Comparison of ENCODE assay signal across 14 mouse cellular contexts in the genomic region with DNA sequence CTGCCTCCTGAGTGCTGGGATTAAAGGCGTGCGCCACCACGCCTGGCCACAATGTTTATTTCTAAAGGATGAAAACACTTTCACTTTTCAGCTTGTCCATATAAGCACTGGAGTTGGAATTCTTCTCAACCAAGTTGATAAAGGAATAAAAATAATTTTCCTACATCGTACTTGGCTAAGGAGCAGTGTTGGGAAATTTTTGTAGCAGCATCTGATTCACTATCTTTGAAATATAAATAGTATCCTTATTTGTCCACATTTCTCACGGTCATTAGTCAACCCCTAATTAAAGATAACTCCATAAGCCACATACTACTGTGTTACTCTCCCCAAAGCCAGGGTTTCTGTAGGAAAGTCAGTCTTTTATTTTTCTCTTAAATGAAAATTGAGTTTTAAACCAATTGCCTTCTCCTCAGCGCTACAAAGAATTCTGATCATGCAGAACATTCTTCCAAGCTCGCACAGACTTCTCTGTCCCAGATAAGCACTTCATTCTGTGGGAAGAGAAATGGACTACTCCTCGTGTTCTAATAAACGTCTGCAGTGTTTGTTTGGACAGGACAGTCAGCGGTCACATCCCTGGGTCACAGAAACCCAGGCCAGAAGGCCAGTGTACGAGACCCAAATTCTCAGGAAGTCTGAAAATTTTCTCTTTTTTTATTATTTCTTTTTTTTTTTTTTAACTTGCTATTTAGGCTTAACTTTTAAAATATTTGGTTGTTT. TPM values are rescaled to one million over a fixed set of nuclear protein-coding genes. Genes with fewer than 3 reads are reported as not detected.
DNase-seq lines count a peak whose midpoint lies in the region; ATAC-seq lines count a peak whose summit lies in the region.
"Had no signal": no experiment of that assay in that cellular context is flagged by ENCODE, and none has a peak within 500 bp of the region (broad histone marks: within the 10 kb centered on the region; RNA-seq: fewer than 3 reads in every experiment).

No protein-coding gene starts in this region.

- H3K27ac ChIP-seq in heart, embryonic 11.5 days (ENCODE audit: low read depth, low read length) = peak overlapping the region; percentile 57
- peak overlapping the region; percentile 16; the same call in 1 of the 2 replicates for H3K27ac ChIP-seq in liver, embryonic 12.5 days
- no peak overlapping the region for H3K27ac ChIP-seq in liver, embryonic 11.5 days (ENCODE audit: low read depth, low read length)
- peak overlapping the region; percentile 88 for H3K27ac ChIP-seq in heart, embryonic 16.5 days (ENCODE audit: low read length)
- H3K27ac ChIP-seq in stomach, embryonic 15.5 days = peak overlapping the region; percentile 26; the same call in 1 of the 2 replicates
- H3K27ac ChIP-seq: embryonic facial prominence, embryonic 13.5 days; hindbrain, embryonic 15.5 days; limb, embryonic 13.5 days; midbrain, embryonic 15.5 days had no signal

- no peak for DNase-seq in heart, adult 8-10 months (ENCODE audit: low spot score)
- no peak for DNase-seq in liver, embryonic 11.5 days (ENCODE audit: low spot score)
- DNase-seq in right cerebral cortex, postnatal 25 days = no peak
- DNase-seq: cerebellum, adult 11 months; thymus, adult 18-20 months had no signal

- no peaks in the 10 kb centered on the region for H3K27me3 ChIP-seq in heart, embryonic 11.5 days (ENCODE audit: control insufficient read depth, insufficient read depth, low read length)
- no peaks in the 10 kb centered on the region for H3K27me3 ChIP-seq in liver, embryonic 12.5 days (replicated peaks)
- H3K27me3 ChIP-seq in liver, embryonic 11.5 days (replicated peaks; ENCODE audit: control insufficient read depth, insufficient read depth, low read length) = no peaks in the 10 kb centered on the region
- no peaks in the 10 kb centered on the region for H3K27me3 ChIP-seq in heart, embryonic 16.5 days (ENCODE audit: control insufficient read depth, insufficient read depth, low read length)
- no peaks in the 10 kb centered on the region for H3K27me3 ChIP-seq in stomach, embryonic 15.5 days (replicated peaks)
- H3K27me3 ChIP-seq: embryonic facial prominence, embryonic 13.5 days; hindbrain, embryonic 15.5 days; limb, embryonic 13.5 days; midbrain, embryonic 15.5 days had no signal

- H3K36me3 ChIP-seq in heart, embryonic 11.5 days (ENCODE audit: control insufficient read depth, insufficient read depth, low read length) = no peaks in the 10 kb centered on the region
- peaks cover 3% of the 10 kb centered on the region; the same call in 1 of the 2 replicates for H3K36me3 ChIP-seq in liver, embryonic 12.5 days
- H3K36me3 ChIP-seq in liver, embryonic 11.5 days (ENCODE audit: control insufficient read depth, insufficient read depth, low read length) = no peaks in the 10 kb centered on the region
- 0 out of 2 replicates have a peak, but pooled peaks cover 3% of the 10 kb centered on the region for H3K36me3 ChIP-seq in heart, embryonic 16.5 days (ENCODE audit: control insufficient read depth, insufficient read depth)
- no peaks in the 10 kb centered on the region for H3K36me3 ChIP-seq in stomach, embryonic 15.5 days
- H3K36me3 ChIP-seq: embryonic facial prominence, embryonic 13.5 days; hindbrain, embryonic 15.5 days; limb, embryonic 13.5 days; midbrain, embryonic 15.5 days had no signal

- WGBS in heart, embryonic 11.5 days (ENCODE audit: insufficient replicate concordance) = 56% methylated on average over 11 of the region's 11 CpGs
- WGBS in liver, embryonic 12.5 days (ENCODE audit: insufficient replicate concordance) = 75% methylated on average over 11 of the region's 11 CpGs
- 72% methylated on average over 11 of the region's 11 CpGs for WGBS in liver, embryonic 11.5 days
- WGBS in heart, embryonic 16.5 days = 36% methylated on average over 11 of the region's 11 CpGs
- 62% methylated on average over 11 of the region's 11 CpGs for WGBS in stomach, embryonic 15.5 days

- H3K4me2 ChIP-seq in heart, embryonic 11.5 days = peak overlapping the region; percentile 24
- H3K4me2 ChIP-seq in liver, embryonic 12.5 days = no peak overlapping the region
- H3K4me2 ChIP-seq in liver, embryonic 11.5 days = no peak overlapping the region
- H3K4me2 ChIP-seq in heart, embryonic 16.5 days (ENCODE audit: low read depth, low read length) = peak overlapping the region; percentile 37
- no peak overlapping the region for H3K4me2 ChIP-seq in stomach, embryonic 15.5 days
- H3K4me2 ChIP-seq: embryonic facial prominence, embryonic 13.5 days; hindbrain, embryonic 15.5 days; limb, embryonic 13.5 days; midbrain, embryonic 15.5 days had no signal

- H3K9me3 ChIP-seq in heart, embryonic 11.5 days (replicated peaks; ENCODE audit: control insufficient read depth, low read length) = no peaks in the 10 kb centered on the region
- H3K9me3 ChIP-seq in liver, embryonic 12.5 days (replicated peaks) = no peaks in the 10 kb centered on the region
- no peaks in the 10 kb centered on the region for H3K9me3 ChIP-seq in liver, embryonic 11.5 days (ENCODE audit: control insufficient read depth, low read length)
- no peaks in the 10 kb centered on the region for H3K9me3 ChIP-seq in heart, embryonic 16.5 days (replicated peaks; ENCODE audit: control insufficient read depth, low read length)
- no peaks in the 10 kb centered on the region for H3K9me3 ChIP-seq in stomach, embryonic 15.5 days
- H3K9me3 ChIP-seq: embryonic facial prominence, embryonic 13.5 days; hindbrain, embryonic 15.5 days; limb, embryonic 13.5 days; midbrain, embryonic 15.5 days had no signal

- no peak overlapping the region for H3K4me3 ChIP-seq in heart, embryonic 11.5 days (ENCODE audit: low read depth, low read length)
- H3K4me3 ChIP-seq in liver, embryonic 12.5 days = no peak overlapping the region
- no peak overlapping the region for H3K4me3 ChIP-seq in liver, embryonic 11.5 days (ENCODE audit: low read depth, low read length)
- H3K4me3 ChIP-seq in heart, embryonic 16.5 days (ENCODE audit: low read length) = no peak overlapping the region
- H3K4me3 ChIP-seq in stomach, embryonic 15.5 days (replicated peaks) = no peak overlapping the region
- H3K4me3 ChIP-seq: embryonic facial prominence, embryonic 13.5 days; hindbrain, embryonic 15.5 days; limb, embryonic 13.5 days; midbrain, embryonic 15.5 days had no signal

- peaks cover 18% of the 10 kb centered on the region for H3K4me1 ChIP-seq in heart, embryonic 11.5 days (ENCODE audit: control insufficient read depth, insufficient read depth, low read length)
- H3K4me1 ChIP-seq in liver, embryonic 12.5 days = peaks cover 46% of the 10 kb centered on the region
- H3K4me1 ChIP-seq in liver, embryonic 11.5 days (replicated peaks; ENCODE audit: control insufficient read depth, insufficient read depth, low read length) = peaks cover 16% of the 10 kb centered on the region
- peaks cover 45% of the 10 kb centered on the region for H3K4me1 ChIP-seq in heart, embryonic 16.5 days (ENCODE audit: control insufficient read depth, insufficient read depth, low read length)
- peaks cover 22% of the 10 kb centered on the region for H3K4me1 ChIP-seq in stomach, embryonic 15.5 days

- no peak for ATAC-seq in heart, embryonic 11.5 days (replicated peaks; ENCODE audit: insufficient number of reproducible peaks, low FRiP score, low TSS enrichment)
- no peak for ATAC-seq in liver, embryonic 12.5 days
- no peak for ATAC-seq in liver, embryonic 11.5 days (replicated peaks; ENCODE audit: low FRiP score)
- no peak for ATAC-seq in heart, embryonic 16.5 days (replicated peaks; ENCODE audit: extremely low read depth, insufficient read depth, low FRiP score)
- ATAC-seq in stomach, embryonic 15.5 days (ENCODE audit: insufficient read depth, low FRiP score, low read depth) = no peak
- ATAC-seq: intestine, postnatal 0 days; midbrain, embryonic 15.5 days had no signal

- no peak overlapping the region for H3K9ac ChIP-seq in heart, embryonic 11.5 days (ENCODE audit: low read depth, low read length)
- H3K9ac ChIP-seq in liver, embryonic 12.5 days = no peak overlapping the region
- H3K9ac ChIP-seq in liver, embryonic 11.5 days (ENCODE audit: low read depth, low read length) = no peak overlapping the region
- H3K9ac ChIP-seq in heart, embryonic 16.5 days (ENCODE audit: low read length) = peak overlapping the region; percentile 53
- H3K9ac ChIP-seq in stomach, embryonic 15.5 days = no peak overlapping the region
- H3K9ac ChIP-seq: embryonic facial prominence, embryonic 13.5 days; hindbrain, embryonic 15.5 days; limb, embryonic 13.5 days; midbrain, embryonic 15.5 days had no signal

RNA-seq across cellular contexts. Expression of gene Pkig, which starts 12.8 kb away (rescaled TPM):
- 249 and 252 TPM in 2 replicates for polyA plus RNA-seq in heart, embryonic 11.5 days (2014; fragmentation: Nextera tagmentation; extraction: Ambion mirVana)
- total RNA-seq in heart, adult 8-10 months (2022) = 100 to 1,000 TPM; 214 to 247 (median 224) TPM
- 133 and 134 TPM in 2 replicates for polyA plus RNA-seq in liver, embryonic 12.5 days (2016; fragmentation: Nextera tagmentation; extraction: Ambion mirVana)
- 178 and 186 TPM in 2 replicates for polyA plus RNA-seq in liver, embryonic 11.5 days (2014; fragmentation: Nextera tagmentation; extraction: Ambion mirVana)
- 374 and 420 TPM in 2 replicates for polyA plus RNA-seq in heart, embryonic 16.5 days (2015; fragmentation: Nextera tagmentation; extraction: Ambion mirVana)
- 105 and 117 TPM in 2 replicates for polyA plus RNA-seq in stomach, embryonic 15.5 days (2015; fragmentation: Nextera tagmentation; extraction: Ambion mirVana)

RNA-seq across cellular contexts. Expression of gene Serinc3, which starts 26.1 kb away (rescaled TPM):
- 77.5 and 79.0 TPM in 2 replicates for polyA plus RNA-seq in heart, embryonic 11.5 days (2014; fragmentation: Nextera tagmentation; extraction: Ambion mirVana)
- 100 to 1,000 TPM; 272 to 302 (median 297) TPM for total RNA-seq in heart, adult 8-10 months (2022)
- polyA plus RNA-seq in liver, embryonic 12.5 days (2016; fragmentation: Nextera tagmentation; extraction: Ambion mirVana) = 127 and 132 TPM in 2 replicates
- 116 TPM in 2 replicates for polyA plus RNA-seq in liver, embryonic 11.5 days (2014; fragmentation: Nextera tagmentation; extraction: Ambion mirVana)
- polyA plus RNA-seq in heart, embryonic 16.5 days (2015; fragmentation: Nextera tagmentation; extraction: Ambion mirVana) = 56.1 and 71.3 TPM in 2 replicates
- polyA plus RNA-seq in stomach, embryonic 15.5 days (2015; fragmentation: Nextera tagmentation; extraction: Ambion mirVana) = 46.3 and 49.1 TPM in 2 replicates

Comparison
In these comparisons a context has a peak if more than half of its experiments do, and no peak if none do; other contexts are left out.
1. H3K4me2 ChIP-seq: peak in heart, embryonic 11.5 days (single experiment) and heart, embryonic 16.5 days (single experiment); none in liver, embryonic 12.5 days (single experiment), liver, embryonic 11.5 days (single experiment) and stomach, embryonic 15.5 days (single experiment).